Mouse (Mus musculus) left cerebral cortex, adult 2 months (tissue): Measurements from ENCODE around the gene Hoxd3. TPM values are rescaled to one million over a fixed set of nuclear protein-coding genes. Genes with fewer than 3 reads are reported as not detected.

Source experiments
- DNase-seq, 2 experiments: peaks; one replicate each; pipeline ENCODE4 v3.0.0; 2021 to 2022; ENCODE audit warnings: low spot score in 2 of 2, mixed read lengths in 1 of 2; ENCODE audit errors: extremely low spot score in 1 of 2
- H3K27ac ChIP-seq: fragments of 200-600 bp; 2 replicates; pipeline ENCODE4 v1.8.1; 2022
- H3K4me3 ChIP-seq: fragments of 200-600 bp; 2 replicates; pipeline ENCODE4 v1.8.1; 2022
- CTCF ChIP-seq: fragments of 200-600 bp; IDR thresholded peaks from 2 replicates; pipeline ENCODE4 v1.8.1; 2022; ENCODE audit warnings: antibody characterized with exemption, mild to moderate bottlenecking, moderate library complexity
- intact Hi-C: fragments of 180-260 bp; cut with DNase I; formaldehyde crosslinking; loops from one replicate; pipeline ENCODE4 v1.15.1; 2025
- microRNA-seq, 2 experiments: library from miRNA; unstranded; fragments of <30 nt; microRNA quantifications; one replicate each; pipeline ENCODE4 v1.2.0; 2021
- total RNA-seq, 2 experiments: library from RNA; stranded (reverse); gene quantifications; 2 replicates each; pipeline ENCODE4 v1.2.3; 2021

Hoxd3 gene
- total RNA-seq, 2 experiments from 2014 or later, result not detected

DNA sequence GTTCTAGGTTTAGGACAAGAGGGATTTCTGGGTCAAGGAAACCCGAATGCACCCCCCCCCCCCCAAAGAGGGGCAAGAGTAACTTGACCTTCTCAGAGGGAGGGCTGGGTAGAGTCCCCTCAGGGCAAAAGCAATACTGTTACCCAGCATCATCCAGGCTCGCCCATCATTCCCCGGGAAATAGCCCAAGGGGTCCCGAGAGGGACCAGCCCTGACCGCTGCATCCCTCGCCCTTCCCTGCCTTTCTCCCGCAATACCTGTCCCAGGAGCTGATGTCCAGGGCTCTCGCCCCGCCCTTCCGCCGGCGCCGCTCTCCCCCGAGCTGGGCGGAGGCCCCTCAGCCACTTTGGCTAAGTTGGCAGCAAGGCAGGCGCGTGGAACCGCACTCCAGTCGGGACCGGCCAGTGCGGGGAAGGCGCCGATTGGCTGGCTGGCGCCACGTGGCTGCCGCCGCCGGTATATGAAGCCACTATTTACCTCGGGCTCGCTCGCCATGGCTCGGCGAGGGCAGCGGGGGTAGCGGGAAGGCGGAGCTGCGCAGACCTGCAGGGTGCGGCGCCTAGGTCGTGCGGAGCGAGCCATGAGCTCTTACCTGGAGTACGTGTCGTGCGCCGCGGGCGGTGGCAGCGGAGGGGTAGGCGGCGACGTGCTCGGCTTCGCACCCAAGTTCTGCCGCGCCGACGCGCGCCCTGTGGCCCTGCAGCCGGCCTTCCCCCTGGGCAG lies 51.0 kb downstream of the Hoxd3 start, which contains the start of gene Hoxd1:
Gene Hoxd1 (plus strand): TSS at position 459 of the 723 bp plus-strand sequence.
- intact Hi-C loops, result no loop called here

DNA sequence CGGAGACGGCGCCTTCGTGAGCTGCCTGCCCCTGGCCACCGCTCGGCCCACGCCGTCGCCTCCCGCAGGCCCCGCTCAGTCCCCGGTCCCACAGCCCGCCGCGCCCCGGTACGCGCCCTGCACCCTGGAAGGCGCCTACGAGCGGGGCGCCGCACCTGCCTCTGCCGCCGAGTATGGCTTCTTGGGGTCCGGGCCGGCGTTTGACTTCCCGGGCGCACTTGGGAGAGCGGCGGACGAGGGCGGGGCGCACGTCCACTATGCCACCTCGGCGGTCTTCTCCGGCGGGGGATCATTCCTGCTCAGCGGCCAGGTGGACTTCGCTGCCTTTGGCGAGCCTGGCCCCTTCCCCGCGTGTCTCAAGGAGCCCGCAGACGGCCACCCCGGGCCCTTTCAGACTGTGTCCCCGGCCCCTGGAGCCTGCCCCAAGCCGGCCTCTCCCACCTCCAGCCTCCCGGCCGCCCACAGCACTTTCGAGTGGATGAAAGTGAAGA lies 51.6 kb downstream of the Hoxd3 start:
- DNase-seq, result no peak
- no peak for TF ChIP-seq CTCF
- H3K4me3 ChIP-seq, result peak overlapping the region; percentile 46
- H3K27ac ChIP-seq, result no peak overlapping the region
- intact Hi-C loops, result no loop called here

More for the DNA sequence above, 51.0 kb downstream of the Hoxd3 start, which contains the start of gene Hoxd1:
- no peak for TF ChIP-seq CTCF
- DNase-seq, result peak in 1 of 2 experiments; percentile 30
- Histone ChIP-seq H3K4me3 (peak within 1 kb of the TSS; percentile 46), H3K27ac (no peak within 1 kb of the TSS)

DNA sequence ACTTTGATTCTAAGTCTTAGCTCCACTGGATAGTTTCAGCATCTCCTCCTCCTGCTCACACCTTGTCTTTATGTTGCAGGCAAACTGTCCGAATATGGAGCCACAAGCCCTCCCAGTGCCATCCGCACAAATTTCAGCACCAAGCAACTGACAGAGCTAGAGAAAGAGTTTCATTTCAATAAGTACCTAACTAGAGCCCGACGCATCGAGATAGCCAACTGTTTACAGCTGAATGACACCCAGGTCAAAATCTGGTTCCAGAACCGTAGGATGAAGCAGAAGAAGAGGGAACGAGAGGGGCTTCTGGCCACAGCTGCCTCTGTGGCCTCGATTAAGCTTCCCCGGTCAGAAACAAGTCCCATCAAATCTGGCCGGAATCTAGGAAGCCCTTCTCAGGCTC lies 52.2 kb downstream of the Hoxd3 start:
- intact Hi-C loops, result no loop called here
- Histone ChIP-seq H3K27ac (no peak overlapping the region), H3K4me3 (no peak overlapping the region)
- no peak for TF ChIP-seq CTCF
- DNase-seq, result no peak

DNA sequence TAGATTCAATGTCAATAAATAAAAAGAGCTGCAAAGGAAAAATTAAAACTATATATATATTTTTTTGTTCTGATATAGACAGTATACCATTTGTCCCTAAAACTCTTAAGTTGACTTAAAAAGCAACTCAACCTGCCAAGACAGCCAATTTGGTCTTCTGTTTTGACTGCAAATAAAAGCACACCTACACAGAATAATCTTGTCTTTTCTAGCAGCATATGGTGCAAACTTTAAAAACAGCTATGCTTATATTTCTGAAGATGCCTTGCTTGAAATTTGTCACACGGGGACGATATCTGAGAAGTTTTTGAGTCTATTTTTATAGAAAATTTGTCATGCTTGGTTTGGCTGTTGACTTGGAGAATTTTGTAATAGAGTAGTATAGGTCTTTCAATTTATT lies 62.6 kb downstream of the Hoxd3 start:
- no peak for DNase-seq
- Histone ChIP-seq H3K27ac (no peak overlapping the region), H3K4me3 (no peak overlapping the region)
- no peak for TF ChIP-seq CTCF
- intact Hi-C loops, result loop anchor here (5.0 kb wide), 1 partner anchor 48 kb away; no protein-coding TSS in a partner anchor

DNA sequence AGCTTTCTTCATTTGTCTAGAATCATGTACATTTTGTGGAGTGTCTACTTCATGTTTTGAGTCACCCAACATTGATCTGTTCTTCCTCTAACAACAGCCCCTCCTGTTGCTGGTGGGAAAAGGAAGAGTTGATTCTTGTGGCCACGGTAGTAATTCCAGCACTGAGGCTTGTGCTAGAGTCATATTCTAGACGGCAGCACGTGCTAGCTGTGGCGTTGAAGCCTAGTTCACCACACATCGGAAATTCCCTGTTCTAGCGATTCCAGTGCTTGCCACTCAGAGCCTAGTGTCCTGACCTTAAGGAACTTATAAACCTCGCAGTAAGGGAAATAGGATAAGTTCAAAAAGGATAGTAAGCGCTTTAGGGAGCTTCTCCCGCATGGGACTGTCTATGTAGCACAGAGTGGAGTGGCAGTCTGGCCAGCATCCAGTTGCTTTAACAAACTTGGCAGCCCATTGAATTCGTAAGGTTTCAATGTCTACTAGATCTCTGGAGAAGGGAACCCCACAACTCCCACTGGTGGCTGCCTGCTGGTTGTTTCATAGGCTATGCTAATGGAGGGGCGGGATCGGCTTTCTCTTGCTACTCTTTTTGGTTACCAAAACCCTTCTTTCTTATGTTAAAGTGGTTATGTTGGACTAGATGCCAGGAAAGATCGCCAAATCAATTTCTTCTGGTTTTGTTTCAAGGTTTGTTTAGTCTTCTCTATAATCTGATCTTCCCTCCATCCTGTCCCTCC lies 66.0 kb downstream of the Hoxd3 start:
- no peak for DNase-seq
- TF ChIP-seq CTCF, result no peak
- Histone ChIP-seq H3K27ac (no peak overlapping the region), H3K4me3 (no peak overlapping the region)
- intact Hi-C loops, result no loop called here

DNA sequence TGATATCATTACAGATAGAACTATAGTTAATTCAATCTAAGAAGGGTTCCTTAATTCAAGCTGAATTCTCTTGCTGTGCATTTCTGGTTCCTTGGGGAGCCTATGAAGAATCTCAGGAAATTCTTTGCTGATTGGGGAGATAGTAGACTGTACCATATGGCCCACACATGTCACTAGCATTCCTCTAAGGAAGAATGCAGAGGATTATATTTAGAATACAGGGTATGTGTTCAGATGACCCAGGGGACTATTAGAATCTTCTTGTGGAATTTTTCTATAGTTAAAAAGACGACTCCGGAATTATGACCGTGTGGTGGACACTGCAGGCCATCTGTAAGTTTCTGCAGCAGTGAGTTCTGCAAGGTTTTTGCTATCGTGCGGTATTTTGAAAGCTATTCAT lies 69.7 kb downstream of the Hoxd3 start:
- H3K27ac ChIP-seq, result no peak overlapping the region
- no peak overlapping the region for H3K4me3 ChIP-seq
- no peak for TF ChIP-seq CTCF
- intact Hi-C loops, result no loop called here
- DNase-seq, result no peak

DNA sequence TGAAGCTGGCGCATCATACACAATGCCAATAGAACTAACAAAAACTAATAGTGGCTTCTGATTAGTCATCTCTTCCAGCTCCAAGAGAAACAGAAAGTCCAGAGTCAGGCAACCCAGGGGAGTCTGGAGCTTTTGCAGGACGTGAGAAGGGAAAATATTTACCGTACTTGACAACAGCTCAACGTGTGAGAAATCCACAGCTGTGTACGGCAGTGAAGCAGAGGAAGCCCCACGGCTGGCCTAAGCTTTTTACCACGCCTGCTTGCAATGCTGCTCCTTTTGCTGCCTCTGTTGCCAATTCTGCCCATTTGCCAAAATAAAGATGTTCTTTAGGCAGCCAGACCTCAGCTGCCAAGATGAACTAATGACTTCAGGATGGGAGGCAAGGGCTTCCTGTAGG lies 83.8 kb downstream of the Hoxd3 start:
- DNase-seq, result no peak

More for the DNA sequence above, 83.8 kb downstream of the Hoxd3 start:
- intact Hi-C loops, result no loop called here
- H3K27ac ChIP-seq, result no peak overlapping the region
- TF ChIP-seq CTCF, result no peak
- H3K4me3 ChIP-seq, result no peak overlapping the region

Small RNAs within 50 kb of the gene (microRNA-seq; reads per million reads assigned to microRNA genes)
- gene Gm44463 (0 reads per million in 2 experiments), gene Mir10b (12.4 to 26.8 reads per million in 2 experiments)

Other genes with a start within 250 kb of the Hoxd3 start
- 10 to 100 TPM; 73.0 to 75.9 TPM for gene Lnpk, start 132.5 kb upstream of the Hoxd3 start, total RNA-seq
- gene Evx2, start 52.4 kb upstream of the Hoxd3 start, total RNA-seq, result not detected
- not detected for gene Hoxd13, start 43.6 kb upstream of the Hoxd3 start, total RNA-seq
- not detected for gene Hoxd12, start 36.9 kb upstream of the Hoxd3 start, total RNA-seq
- gene Hoxd11, start 32.4 kb upstream of the Hoxd3 start, total RNA-seq, result not detected
- gene Hoxd10, start 20.0 kb upstream of the Hoxd3 start, total RNA-seq, result not detected
- gene Hoxd9, start 14.2 kb upstream of the Hoxd3 start, total RNA-seq, result not detected
- gene Hoxd8, start 7.3 kb upstream of the Hoxd3 start, total RNA-seq, result not detected
- not detected for gene Hoxd4, start within 50 bp of the Hoxd3 start, total RNA-seq
- gene Gm28230, start 14.8 kb downstream of the Hoxd3 start, total RNA-seq, result not detected
- gene Hoxd1, start 51.1 kb downstream of the Hoxd3 start, total RNA-seq, result not detected
- 10 to 100 TPM; 46.8 to 48.5 TPM for gene Mtx2, start 113.9 kb downstream of the Hoxd3 start, total RNA-seq